Mouse (Mus musculus) intestine, embryonic 16.5 days (tissue): Measurements from ENCODE around the gene Hnrnpc. TPM values are rescaled to one million over a fixed set of nuclear protein-coding genes. Genes with fewer than 3 reads are reported as not detected.
"Not testable (repeated sequence)": the region's sequence is repeated elsewhere in the genome, so short reads cannot be mapped to it uniquely, and the experiment has no call there.

Experiments used
- ATAC-seq: fragments of 200-750 bp; cut with Nextera tagmentation; 2 replicates; pipeline ENCODE4 v1.8.0; 2017; ENCODE audit warnings: moderate TSS enrichment, moderate library complexity
- H3K27ac ChIP-seq: fragments of 300-500 bp; sonication (generic); 2 replicates; pipeline ENCODE4 v1.5.1; 2014; ENCODE audit warnings: mild to moderate bottlenecking, low read length
- H3K27me3 ChIP-seq: fragments of 300-500 bp; sonication (generic); replicated peaks from 2 replicates; pipeline ENCODE4 v1.6.1; 2014; ENCODE audit warnings: low read length, control low read depth, mixed read lengths; ENCODE audit not compliant: control insufficient read depth, insufficient read depth
- H3K36me3 ChIP-seq: fragments of 300-500 bp; sonication (generic); 2 replicates; pipeline ENCODE4 v1.6.1; 2014; ENCODE audit warnings: low read length, control low read depth; ENCODE audit not compliant: control insufficient read depth, insufficient read depth
- H3K4me1 ChIP-seq: fragments of 300-500 bp; sonication (generic); 2 replicates; pipeline ENCODE4 v1.6.1; 2014; ENCODE audit warnings: low read length, control low read depth, mixed read lengths; ENCODE audit not compliant: control insufficient read depth, insufficient read depth
- H3K4me2 ChIP-seq: fragments of 300-500 bp; sonication (generic); 2 replicates; pipeline ENCODE4 v1.6.1; 2014; ENCODE audit warnings: low read depth, low read length, control low read depth
- H3K4me3 ChIP-seq: fragments of 300-500 bp; sonication (generic); 2 replicates; pipeline ENCODE4 v1.5.1; 2014; ENCODE audit warnings: mild to moderate bottlenecking, low read length
- H3K9ac ChIP-seq: fragments of 300-500 bp; sonication (generic); 2 replicates; pipeline ENCODE4 v1.6.1; 2014; ENCODE audit warnings: low read depth, low read length
- H3K9me3 ChIP-seq: fragments of 300-500 bp; sonication (generic); 2 replicates; pipeline ENCODE4 v1.6.1; 2016; ENCODE audit warnings: low read length, control low read depth; ENCODE audit not compliant: control insufficient read depth
- WGBS: fragments of 180-500 bp; shearing (Covaris S2); extraction: QIAGEN DNeasy Blood & Tissue Kit; methylation state at CpG from one replicate; pipeline ENCODE4 v1.1.7; 2014; 5-methylcytosine and 5-hydroxymethylcytosine counted together
- polyA plus RNA-seq: library from polyadenylated mRNA; unstranded; fragments of >200 nt; fragmentation: Nextera tagmentation; extraction: Ambion mirVana; gene quantifications from 2 replicates; pipeline ENCODE4 v1.2.1, GENCODE M21; 2015

The Hnrnpc gene
- polyA plus RNA-seq, 1 experiment from 2014 or later, result 515 TPM

- 68% methylated on average over 1 of the region's 1 CpGs for whole genome bisulfite sequencing
- Histone ChIP-seq H3K36me3 (peaks cover 4% of the 10 kb centered on the region), H3K4me1 (no peaks in the 10 kb centered on the region), H3K9me3 (no peaks in the 10 kb centered on the region), H3K27ac (no peak overlapping the region), H3K4me3 (no peak overlapping the region), H3K27me3 (no peaks in the 10 kb centered on the region), H3K9ac (no peak overlapping the region), H3K4me2 (no peak overlapping the region)
- ATAC-seq, result no peak
These were observed 9.3 kb downstream of the Hnrnpc start for GRCm38 (mm10) chr14:52094533-52094932.

GRCm38 (mm10) chr14:52083083-52083482, 20.7 kb downstream of the Hnrnpc start:
- H3K27me3 ChIP-seq, result no peaks in the 10 kb centered on the region
- no peak overlapping the region for H3K27ac ChIP-seq
- no peaks in the 10 kb centered on the region for H3K9me3 ChIP-seq
- H3K4me3 ChIP-seq, result no peak overlapping the region
- no peak for ATAC-seq
- 0 out of 2 replicates have a peak, but pooled peaks cover 4% of the 10 kb centered on the region for H3K36me3 ChIP-seq
- no peaks in the 10 kb centered on the region for H3K4me1 ChIP-seq
- no peak overlapping the region for H3K9ac ChIP-seq
- no peak overlapping the region for H3K4me2 ChIP-seq

- Histone ChIP-seq H3K4me3 (no peak overlapping the region), H3K4me1 (no peaks in the 10 kb centered on the region), H3K27me3 (no peaks in the 10 kb centered on the region), H3K4me2 (no peak overlapping the region), H3K9ac (no peak overlapping the region), H3K36me3 (peaks cover 10% of the 10 kb centered on the region; the same call in 1 of the 2 replicates), H3K27ac (no peak overlapping the region), H3K9me3 (no peaks in the 10 kb centered on the region)
- peak; percentile 37 for ATAC-seq
- WGBS, result 92% methylated on average over 15 of the region's 15 CpGs
These were observed 32.2 kb downstream of the Hnrnpc start for GRCm38 (mm10) chr14:52071599-52072137.

- Histone ChIP-seq H3K9ac (no peak overlapping the region), H3K4me1 (no peaks in the 10 kb centered on the region), H3K27ac (no peak overlapping the region), H3K9me3 (no peaks in the 10 kb centered on the region), H3K4me3 (no peak overlapping the region), H3K27me3 (no peaks in the 10 kb centered on the region), H3K36me3 (no peaks in the 10 kb centered on the region), H3K4me2 (no peak overlapping the region)
- no peak for ATAC-seq
- WGBS, result 54% methylated on average over 4 of the region's 4 CpGs
These were observed 37.7 kb downstream of the Hnrnpc start for GRCm38 (mm10) chr14:52066135-52066534.

GRCm38 (mm10) chr14:52061798-52062197, 42.0 kb downstream of the Hnrnpc start:
- Histone ChIP-seq H3K9me3 (no peaks in the 10 kb centered on the region), H3K27me3 (no peaks in the 10 kb centered on the region), H3K27ac (no peak overlapping the region), H3K36me3 (no peaks in the 10 kb centered on the region), H3K4me3 (no peak overlapping the region), H3K4me1 (no peaks in the 10 kb centered on the region; the same call in 1 of the 2 replicates), H3K4me2 (no peak overlapping the region), H3K9ac (no peak overlapping the region)
- ATAC-seq, result no peak
- WGBS, result 87% methylated on average over 8 of the region's 8 CpGs

- WGBS, result 78% methylated on average over 1 of the region's 1 CpGs
- Histone ChIP-seq H3K9me3 (no peaks in the 10 kb centered on the region), H3K27ac (no peak overlapping the region), H3K4me1 (no peaks in the 10 kb centered on the region; the same call in 1 of the 2 replicates), H3K4me3 (no peak overlapping the region), H3K36me3 (no peaks in the 10 kb centered on the region), H3K4me2 (no peak overlapping the region), H3K27me3 (no peaks in the 10 kb centered on the region), H3K9ac (no peak overlapping the region)
- no peak for ATAC-seq
These were observed 43.0 kb downstream of the Hnrnpc start for GRCm38 (mm10) chr14:52060800-52061199.

GRCm38 (mm10) chr14:52059982-52060381, 43.8 kb downstream of the Hnrnpc start:
- Histone ChIP-seq H3K4me1 (no peaks in the 10 kb centered on the region; the same call in 1 of the 2 replicates), H3K36me3 (no peaks in the 10 kb centered on the region), H3K9ac (no peak overlapping the region), H3K27me3 (no peaks in the 10 kb centered on the region), H3K4me3 (no peak overlapping the region), H3K27ac (no peak overlapping the region), H3K4me2 (no peak overlapping the region), H3K9me3 (no peaks in the 10 kb centered on the region)
- WGBS, result 56% methylated on average over 4 of the region's 4 CpGs
- no peak for ATAC-seq

GRCm38 (mm10) chr14:52052720-52053119, 51.1 kb downstream of the Hnrnpc start:
- ATAC-seq, result not testable (repeated sequence)

GRCm38 (mm10) chr14:52045966-52046565, 57.8 kb downstream of the Hnrnpc start:
- Histone ChIP-seq H3K4me2 (no peak overlapping the region), H3K9ac (no peak overlapping the region), H3K36me3 (no peaks in the 10 kb centered on the region), H3K4me3 (no peak overlapping the region), H3K4me1 (no peaks in the 10 kb centered on the region), H3K9me3 (no peaks in the 10 kb centered on the region), H3K27ac (no peak overlapping the region), H3K27me3 (no peaks in the 10 kb centered on the region)
- no peak for ATAC-seq
- WGBS, result 79% methylated on average over 9 of the region's 9 CpGs

More at GRCm38 (mm10) chr14:52052720-52053119, 51.1 kb downstream of the Hnrnpc start:
- not testable (repeated sequence) for H3K4me3 ChIP-seq, H3K9ac ChIP-seq, H3K36me3 ChIP-seq, H3K4me1 ChIP-seq, H3K27ac ChIP-seq, H3K9me3 ChIP-seq, H3K4me2 ChIP-seq, H3K27me3 ChIP-seq
- 87% methylated on average over 3 of the region's 3 CpGs for WGBS
